Mouse (Mus musculus): ENCODE measurements around the gene Slc8b1. TPM values are rescaled to one million over a fixed set of nuclear protein-coding genes. Genes with fewer than 3 reads are reported as not detected.

Gene Slc8b1
- polyA plus RNA-seq, 1 experiment from 2014 or later, result 1.9 TPM

DNA sequence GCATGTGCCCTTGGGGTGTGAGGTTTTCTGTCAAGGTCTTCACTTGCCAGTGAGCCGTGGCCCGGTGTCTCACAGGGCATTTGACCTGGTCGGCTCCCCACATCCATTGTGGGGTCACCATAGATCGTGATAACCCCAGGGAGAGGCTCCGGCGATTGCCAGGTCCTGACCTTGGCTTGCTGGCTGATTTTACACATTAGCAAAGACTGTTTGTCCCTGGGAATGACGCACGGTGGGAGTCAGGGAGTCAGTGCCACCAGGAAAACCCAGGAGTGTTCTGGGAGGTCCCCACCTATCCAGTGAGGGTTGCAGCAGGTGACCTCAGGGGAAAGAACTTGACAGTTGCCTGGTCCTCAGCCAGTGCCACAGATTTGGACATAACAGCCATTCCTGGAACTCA is 38.2 kb upstream of the Slc8b1 start, which contains the start of gene Sdsl:
Sdsl (minus strand) TSS at position 41 of the 400 bp plus-strand sequence.
- no peaks in the 10 kb centered on the region for H3K27me3 ChIP-seq (replicated peaks; ENCODE audit: control insufficient read depth, insufficient read depth, low read length)
- 0 out of 2 replicates have a peak, but pooled peaks cover 3% of the 10 kb centered on the region for H3K4me1 ChIP-seq (replicated peaks; ENCODE audit: control insufficient read depth, insufficient read depth, low read length)
- no peak within 1 kb of the TSS for H3K27ac ChIP-seq (ENCODE audit: low read length)
- no peaks in the 10 kb centered on the region for H3K36me3 ChIP-seq (ENCODE audit: control insufficient read depth, insufficient read depth)
- WGBS, result 79% methylated on average over 8 of the region's 8 CpGs
- no peaks in the 10 kb centered on the region for H3K9me3 ChIP-seq (ENCODE audit: control insufficient read depth, low read length)
- no peak for ATAC-seq
- H3K4me3 ChIP-seq (replicated peaks; ENCODE audit: low read length), result no peak within 1 kb of the TSS
- H3K9ac ChIP-seq (replicated peaks; ENCODE audit: low read depth, low read length), result no peak within 1 kb of the TSS
- no peak within 1 kb of the TSS for H3K4me2 ChIP-seq (ENCODE audit: low read length)

DNA sequence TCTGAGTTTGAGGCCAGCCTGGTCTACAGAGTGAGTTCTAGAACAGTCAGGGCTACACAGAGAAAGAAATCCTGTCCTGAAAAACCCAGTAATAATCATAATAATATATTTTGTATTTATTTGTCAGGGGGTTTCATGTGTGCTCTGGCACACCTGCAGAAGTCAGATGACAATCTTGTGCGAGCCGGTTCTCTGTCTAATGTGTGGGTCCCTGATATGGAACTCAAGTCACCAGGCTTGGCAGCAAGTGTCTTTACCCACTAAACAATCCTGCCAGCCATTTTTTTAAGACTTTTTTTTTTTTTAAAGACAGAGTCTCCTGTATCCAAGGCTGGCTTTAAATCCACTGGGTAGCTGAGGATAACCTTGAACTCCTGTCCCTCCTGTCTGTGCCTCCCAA is 37.6 kb upstream of the Slc8b1 start:
- no peaks in the 10 kb centered on the region for H3K27me3 ChIP-seq (replicated peaks; ENCODE audit: control insufficient read depth, insufficient read depth, low read length)
- no peaks in the 10 kb centered on the region for H3K36me3 ChIP-seq (ENCODE audit: control insufficient read depth, insufficient read depth)
- WGBS, result 94% methylated on average over 2 of the region's 2 CpGs
- no peak overlapping the region for H3K4me3 ChIP-seq (replicated peaks; ENCODE audit: low read length)
- H3K9me3 ChIP-seq (ENCODE audit: control insufficient read depth, low read length), result no peaks in the 10 kb centered on the region
- ATAC-seq, result no peak
- H3K9ac ChIP-seq (replicated peaks; ENCODE audit: low read depth, low read length), result no peak overlapping the region
- H3K27ac ChIP-seq (ENCODE audit: low read length), result no peak overlapping the region
- H3K4me1 ChIP-seq (replicated peaks; ENCODE audit: control insufficient read depth, insufficient read depth, low read length), result 0 out of 2 replicates have a peak, but pooled peaks cover 3% of the 10 kb centered on the region
- H3K4me2 ChIP-seq (ENCODE audit: low read length), result no peak overlapping the region

DNA sequence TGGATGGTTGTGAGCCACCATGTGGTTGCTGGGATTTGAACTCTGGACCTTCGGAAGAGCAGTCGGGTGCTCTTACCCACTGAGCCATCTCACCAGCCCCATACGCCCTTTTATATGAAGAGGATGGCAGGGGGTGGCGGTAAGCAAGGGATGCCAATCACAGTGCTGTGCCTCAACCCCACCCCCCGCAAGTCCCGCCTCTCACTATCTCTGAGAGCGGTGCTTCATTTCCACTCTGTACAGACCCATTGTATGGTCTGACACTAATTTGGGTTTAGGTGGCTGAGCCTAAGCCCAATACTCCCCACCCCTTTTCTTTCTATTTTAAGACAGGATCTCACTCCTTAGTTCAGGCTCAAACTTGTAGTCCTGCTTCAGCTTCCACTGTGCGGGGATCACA is 35.1 kb upstream of the Slc8b1 start:
- Histone ChIP-seq H3K4me2 (ENCODE audit: low read length) (no peak overlapping the region; the same call in 1 of the 2 replicates), H3K36me3 (ENCODE audit: control insufficient read depth, insufficient read depth) (no peaks in the 10 kb centered on the region)
- 46% methylated on average over 8 of the region's 8 CpGs for WGBS

DNA sequence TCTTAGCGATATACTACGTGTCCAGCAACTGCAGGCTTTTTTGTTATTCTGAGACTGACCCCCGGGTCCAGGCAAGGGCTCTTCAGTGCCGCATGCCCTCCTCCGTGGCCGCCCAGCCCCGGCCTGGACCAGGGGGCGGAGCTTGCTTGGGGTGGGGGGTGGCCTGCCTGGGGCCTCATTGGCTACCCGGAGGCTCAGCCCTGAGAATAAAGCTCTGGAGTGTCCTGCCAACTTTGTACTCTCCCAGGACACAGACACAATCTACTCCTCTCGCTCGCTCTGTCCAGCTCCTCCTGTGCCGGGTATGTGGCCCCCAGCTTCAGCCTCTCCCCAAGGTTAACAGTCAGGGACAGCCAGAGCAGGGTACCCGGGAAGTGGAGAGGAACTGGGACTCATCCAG is 34.7 kb upstream of the Slc8b1 start, which contains the start of gene Sds:
Sds (plus strand) TSS at position 231 of the 400 bp plus-strand sequence.
- H3K4me2 ChIP-seq (ENCODE audit: low read length), result no peak within 1 kb of the TSS; the same call in 1 of the 2 replicates
- WGBS, result 14% methylated on average over 13 of the region's 13 CpGs

More for the DNA sequence above, 35.1 kb upstream of the Slc8b1 start:
- Histone ChIP-seq H3K27me3 (replicated peaks; ENCODE audit: control insufficient read depth, insufficient read depth, low read length) (no peaks in the 10 kb centered on the region), H3K27ac (ENCODE audit: low read length) (no peak overlapping the region), H3K4me3 (replicated peaks; ENCODE audit: low read length) (no peak overlapping the region), H3K9ac (replicated peaks; ENCODE audit: low read depth, low read length) (no peak overlapping the region), H3K4me1 (replicated peaks; ENCODE audit: control insufficient read depth, insufficient read depth, low read length) (0 out of 2 replicates have a peak, but pooled peaks cover 3% of the 10 kb centered on the region), H3K9me3 (ENCODE audit: control insufficient read depth, low read length) (no peaks in the 10 kb centered on the region)
- ATAC-seq, result no peak

DNA sequence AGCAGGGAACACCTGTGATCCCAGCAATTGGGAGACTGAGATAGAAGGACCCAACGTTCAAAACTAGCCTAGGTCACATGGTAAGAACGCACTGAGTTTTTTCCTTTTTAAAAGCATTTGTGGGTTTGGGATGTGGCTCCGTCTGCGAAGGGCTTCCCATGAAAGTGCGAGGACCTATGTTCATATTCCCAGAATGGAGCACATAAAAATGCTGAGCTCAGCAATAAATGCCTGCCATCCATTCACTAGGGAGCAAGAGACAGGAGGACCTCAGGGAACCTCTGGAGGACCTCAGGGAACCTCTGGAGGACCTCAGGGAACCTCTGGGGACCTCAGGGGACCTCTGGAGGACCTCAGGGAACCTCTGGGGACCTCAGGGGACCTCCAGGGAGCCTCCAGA is 33.0 kb upstream of the Slc8b1 start:
- no peak for ATAC-seq
- H3K9ac ChIP-seq (replicated peaks; ENCODE audit: low read depth, low read length), result no peak overlapping the region
- H3K4me1 ChIP-seq (replicated peaks; ENCODE audit: control insufficient read depth, insufficient read depth, low read length), result 0 out of 2 replicates have a peak, but pooled peaks cover 3% of the 10 kb centered on the region
- WGBS, result 91% methylated on average over 5 of the region's 5 CpGs
- H3K4me2 ChIP-seq (ENCODE audit: low read length), result no peak overlapping the region
- H3K36me3 ChIP-seq (ENCODE audit: control insufficient read depth, insufficient read depth), result no peaks in the 10 kb centered on the region
- no peak overlapping the region for H3K27ac ChIP-seq (ENCODE audit: low read length)
- no peak overlapping the region for H3K4me3 ChIP-seq (replicated peaks; ENCODE audit: low read length)
- H3K9me3 ChIP-seq (ENCODE audit: control insufficient read depth, low read length), result no peaks in the 10 kb centered on the region
- no peaks in the 10 kb centered on the region for H3K27me3 ChIP-seq (replicated peaks; ENCODE audit: control insufficient read depth, insufficient read depth, low read length)

More for the DNA sequence above, 34.7 kb upstream of the Slc8b1 start, which contains the start of gene Sds:
- ATAC-seq, result no peak
- Histone ChIP-seq H3K4me3 (replicated peaks; ENCODE audit: low read length) (no peak within 1 kb of the TSS), H3K9me3 (ENCODE audit: control insufficient read depth, low read length) (no peaks in the 10 kb centered on the region), H3K4me1 (replicated peaks; ENCODE audit: control insufficient read depth, insufficient read depth, low read length) (0 out of 2 replicates have a peak, but pooled peaks cover 3% of the 10 kb centered on the region), H3K9ac (replicated peaks; ENCODE audit: low read depth, low read length) (no peak within 1 kb of the TSS), H3K27me3 (replicated peaks; ENCODE audit: control insufficient read depth, insufficient read depth, low read length) (no peaks in the 10 kb centered on the region), H3K27ac (ENCODE audit: low read length) (no peak within 1 kb of the TSS), H3K36me3 (ENCODE audit: control insufficient read depth, insufficient read depth) (no peaks in the 10 kb centered on the region)

DNA sequence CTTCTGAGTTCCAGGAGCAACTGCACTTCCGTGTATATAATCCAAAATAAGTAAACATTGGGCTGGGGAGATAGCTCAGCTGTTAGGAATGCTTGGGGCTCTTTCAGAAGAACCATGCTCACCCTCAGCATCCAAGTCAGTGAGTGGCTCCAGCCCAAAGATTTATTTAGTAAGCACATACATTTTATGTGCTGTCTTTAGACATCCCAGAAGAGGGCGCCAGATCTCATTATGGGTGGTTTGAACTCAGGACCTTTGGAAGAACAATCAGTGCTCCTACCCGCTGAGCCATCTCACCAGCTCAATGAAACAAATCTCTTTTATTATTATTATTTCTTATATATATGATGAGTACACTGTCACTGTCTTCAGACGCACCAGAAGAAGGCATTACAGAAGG is 31.4 kb upstream of the Slc8b1 start:
- no peak overlapping the region for H3K9ac ChIP-seq (replicated peaks; ENCODE audit: low read depth, low read length)
- 71% methylated on average over 4 of the region's 4 CpGs for WGBS
- no peak for ATAC-seq

DNA sequence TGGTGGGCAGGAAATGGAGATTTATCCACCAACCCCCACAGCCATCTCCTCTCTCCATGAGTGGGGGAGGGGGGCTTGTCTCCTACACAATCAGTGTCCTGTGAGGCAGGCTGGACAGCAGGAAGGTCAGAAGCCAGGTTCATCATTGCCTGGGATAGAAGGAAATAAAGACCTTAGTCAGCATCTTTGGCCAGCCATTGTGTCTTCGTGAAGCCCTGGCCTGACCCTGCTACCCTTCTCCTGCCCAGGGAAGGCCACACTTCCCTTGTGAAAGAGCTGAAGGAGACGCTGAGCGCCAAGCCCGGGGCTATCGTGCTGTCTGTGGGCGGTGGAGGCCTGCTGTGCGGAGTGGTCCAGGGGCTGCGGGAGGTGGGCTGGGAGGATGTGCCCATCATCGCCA is 29.8 kb upstream of the Slc8b1 start:
- H3K27me3 ChIP-seq (replicated peaks; ENCODE audit: control insufficient read depth, insufficient read depth, low read length), result no peaks in the 10 kb centered on the region
- no peak overlapping the region for H3K4me3 ChIP-seq (replicated peaks; ENCODE audit: low read length)
- H3K9me3 ChIP-seq (ENCODE audit: control insufficient read depth, low read length), result no peaks in the 10 kb centered on the region
- no peak overlapping the region for H3K9ac ChIP-seq (replicated peaks; ENCODE audit: low read depth, low read length)
- H3K36me3 ChIP-seq (ENCODE audit: control insufficient read depth, insufficient read depth), result peaks cover 5% of the 10 kb centered on the region
- ATAC-seq, result no peak
- 76% methylated on average over 9 of the region's 9 CpGs for WGBS
- H3K4me2 ChIP-seq (ENCODE audit: low read length), result no peak overlapping the region
- H3K4me1 ChIP-seq (replicated peaks; ENCODE audit: control insufficient read depth, insufficient read depth, low read length), result 0 out of 2 replicates have a peak, but pooled peaks cover under 1% of the 10 kb centered on the region
- no peak overlapping the region for H3K27ac ChIP-seq (ENCODE audit: low read length)

More for the DNA sequence above, 31.4 kb upstream of the Slc8b1 start:
- Histone ChIP-seq H3K4me1 (replicated peaks; ENCODE audit: control insufficient read depth, insufficient read depth, low read length) (0 out of 2 replicates have a peak, but pooled peaks cover 3% of the 10 kb centered on the region), H3K4me3 (replicated peaks; ENCODE audit: low read length) (no peak overlapping the region), H3K9me3 (ENCODE audit: control insufficient read depth, low read length) (no peaks in the 10 kb centered on the region), H3K27me3 (replicated peaks; ENCODE audit: control insufficient read depth, insufficient read depth, low read length) (no peaks in the 10 kb centered on the region), H3K27ac (ENCODE audit: low read length) (no peak overlapping the region), H3K4me2 (ENCODE audit: low read length) (no peak overlapping the region), H3K36me3 (ENCODE audit: control insufficient read depth, insufficient read depth) (peaks cover 3% of the 10 kb centered on the region)

DNA sequence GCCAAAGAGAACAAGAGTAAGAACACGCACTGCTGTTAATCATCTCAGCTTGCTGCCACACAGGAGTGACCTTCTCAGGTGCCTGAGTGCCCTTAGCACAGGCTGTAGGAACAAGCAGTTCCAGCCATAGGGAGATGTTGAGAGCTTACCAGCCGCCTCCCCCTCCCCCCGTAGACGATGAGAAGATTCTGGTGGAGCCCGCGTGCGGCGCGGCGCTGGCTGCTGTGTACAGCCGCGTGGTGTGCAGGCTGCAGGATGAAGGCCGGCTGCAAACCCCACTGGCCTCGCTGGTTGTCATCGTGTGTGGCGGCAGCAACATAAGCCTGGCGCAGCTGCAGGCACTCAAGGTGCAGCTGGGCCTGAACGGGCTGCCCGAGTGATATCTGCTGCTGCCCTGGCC is 27.6 kb upstream of the Slc8b1 start:
- Histone ChIP-seq H3K9me3 (ENCODE audit: control insufficient read depth, low read length) (no peaks in the 10 kb centered on the region), H3K4me2 (ENCODE audit: low read length) (no peak overlapping the region), H3K4me1 (replicated peaks; ENCODE audit: control insufficient read depth, insufficient read depth, low read length) (no peaks in the 10 kb centered on the region), H3K27ac (ENCODE audit: low read length) (no peak overlapping the region), H3K9ac (replicated peaks; ENCODE audit: low read depth, low read length) (no peak overlapping the region), H3K4me3 (replicated peaks; ENCODE audit: low read length) (no peak overlapping the region), H3K27me3 (replicated peaks; ENCODE audit: control insufficient read depth, insufficient read depth, low read length) (no peaks in the 10 kb centered on the region), H3K36me3 (ENCODE audit: control insufficient read depth, insufficient read depth) (peaks cover 14% of the 10 kb centered on the region)
- no peak for ATAC-seq
- 88% methylated on average over 19 of the region's 19 CpGs for WGBS

DNA sequence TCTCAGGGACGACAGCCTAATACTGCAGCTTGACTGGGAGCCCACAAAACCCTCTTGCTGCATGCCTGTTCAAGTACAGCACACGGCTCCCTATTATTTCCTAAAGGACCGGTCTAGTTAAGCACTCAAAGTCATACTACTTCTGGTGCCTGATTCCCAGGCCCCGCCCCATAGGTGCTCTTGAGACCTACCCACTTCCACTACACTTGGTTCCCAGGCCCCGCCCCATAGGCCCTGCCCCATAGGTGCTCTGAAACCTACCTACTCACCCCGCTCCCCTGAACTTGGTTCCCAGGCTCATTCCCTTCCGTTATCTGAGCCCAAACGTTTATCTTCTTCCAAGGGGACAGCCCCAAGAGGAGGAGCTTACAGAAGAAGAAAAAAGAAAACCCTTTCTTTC is 23.1 kb upstream of the Slc8b1 start:
- Histone ChIP-seq H3K9me3 (ENCODE audit: control insufficient read depth, low read length) (no peaks in the 10 kb centered on the region), H3K36me3 (ENCODE audit: control insufficient read depth, insufficient read depth) (peaks cover 14% of the 10 kb centered on the region)
- 84% methylated on average over 8 of the region's 8 CpGs for WGBS

More for the DNA sequence above, 23.1 kb upstream of the Slc8b1 start:
- Histone ChIP-seq H3K4me3 (replicated peaks; ENCODE audit: low read length) (no peak overlapping the region), H3K4me2 (ENCODE audit: low read length) (no peak overlapping the region), H3K27me3 (replicated peaks; ENCODE audit: control insufficient read depth, insufficient read depth, low read length) (no peaks in the 10 kb centered on the region), H3K4me1 (replicated peaks; ENCODE audit: control insufficient read depth, insufficient read depth, low read length) (peaks cover 9% of the 10 kb centered on the region; the same call in 1 of the 2 replicates), H3K9ac (replicated peaks; ENCODE audit: low read depth, low read length) (no peak overlapping the region), H3K27ac (ENCODE audit: low read length) (no peak overlapping the region)
- no peak for ATAC-seq
